Mouse (Mus musculus): Measurements from ENCODE around the gene Camta1.

DNA sequence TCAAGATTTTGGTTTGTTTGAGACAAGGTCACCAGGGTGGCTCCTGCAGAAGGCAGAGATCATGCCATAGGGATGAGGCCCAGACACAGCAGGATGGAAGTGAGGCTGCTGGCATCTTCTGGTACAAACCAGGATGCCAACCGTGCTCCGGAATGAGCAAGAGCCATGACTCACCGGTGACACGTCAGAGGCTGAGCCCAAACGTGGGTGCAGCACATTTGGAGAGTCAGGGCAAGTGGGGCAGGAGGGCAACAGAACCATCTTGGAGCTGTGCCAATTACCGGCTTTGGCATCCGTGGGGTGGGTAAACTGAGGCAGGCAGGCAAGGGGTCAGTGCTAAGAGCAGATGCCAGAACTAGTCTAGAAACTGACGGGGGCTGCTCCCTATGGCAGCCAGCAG is 888.4 kb downstream of the Camta1 start:
- TF ChIP-seq CTCF (IDR thresholded peaks at IDR 0.05; ENCODE audit: low read depth, low read length): no peak
- TF ChIP-seq POLR2A (IDR thresholded peaks at IDR 0.05; ENCODE audit: extremely low read depth, insufficient read depth, low read length): no peak

Measured in liver, adult 2 months (tissue).